Mouse (Mus musculus): ENCODE measurements around the gene Lamtor3. TPM values are rescaled to one million over a fixed set of nuclear protein-coding genes. Genes with fewer than 3 reads are reported as not detected.

Gene Lamtor3
- 107 and 110 TPM in 2 replicates for polyA plus RNA-seq (2021; fragmentation: Nextera tagmentation)
- long read RNA-seq, experiment 1, transcript Lamtor3-201 (7 exons, 1,295 nt) = major isoform, 116 of 140 reads
- long read RNA-seq, experiment 1, partial matches to known transcripts = 15 of 140 reads
- long read RNA-seq, experiment 1, other reads (novel, unspliced or antisense) = 3 of 140 reads
- long read RNA-seq, experiment 2, transcript Lamtor3-201 (7 exons, 1,295 nt) = major isoform, 205 of 277 reads
- long read RNA-seq, experiment 2, partial matches to known transcripts = 62 of 277 reads
- long read RNA-seq, experiment 2, other reads (novel, unspliced or antisense) = 8 of 277 reads

DNA sequence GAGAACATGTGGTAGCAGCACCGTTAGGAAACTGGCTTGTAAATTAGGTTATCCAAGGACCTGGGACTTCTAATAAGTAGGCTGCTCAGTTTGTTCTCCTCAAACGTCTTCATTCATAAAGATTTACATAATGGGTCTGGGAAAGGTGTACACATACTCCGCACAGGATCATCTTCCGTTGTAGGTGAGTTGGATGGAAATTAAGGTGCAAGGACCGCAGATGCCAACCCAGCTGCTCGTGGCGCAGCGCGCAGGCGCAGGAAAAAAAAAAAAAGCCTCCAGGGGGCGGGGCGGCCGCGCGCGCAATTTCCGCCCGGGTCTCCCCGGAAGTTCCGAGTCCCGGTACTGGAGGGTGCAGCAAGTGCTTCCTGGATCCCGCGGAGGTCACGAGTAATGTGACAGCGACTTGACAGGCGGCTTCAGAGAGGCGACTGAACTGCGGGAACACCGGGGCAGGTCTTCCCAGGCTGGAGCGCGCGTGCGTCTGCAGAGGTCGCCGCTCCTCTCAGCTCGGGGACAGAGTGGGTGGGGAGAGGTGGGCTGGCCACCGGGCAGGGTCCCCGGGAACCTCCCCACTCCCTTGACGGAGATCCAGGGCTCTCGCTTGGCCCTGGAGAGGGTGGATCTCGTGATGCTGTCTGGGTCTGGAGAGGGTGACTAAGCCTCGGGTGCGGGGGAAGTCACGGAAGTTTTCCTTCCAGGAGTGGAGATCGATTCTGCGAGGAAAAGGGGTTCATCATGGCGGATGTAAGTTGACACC is at the start of gene Lamtor3:
Gene Lamtor3, plus strand, starts transcription at position 335 of the 760 bp plus-strand sequence.

Other genes with a start within 250 kb of the Lamtor3 start
- not detected in 2 replicates for gene Gm21962, start 247.0 kb upstream of the Lamtor3 start, polyA plus RNA-seq (2021; fragmentation: Nextera tagmentation)
- 697 and 714 TPM in 2 replicates for gene H2afz, start 54.0 kb upstream of the Lamtor3 start, polyA plus RNA-seq (2021; fragmentation: Nextera tagmentation)
- 11.4 and 13.9 TPM in 2 replicates for gene Dnajb14, start 50.8 kb upstream of the Lamtor3 start, polyA plus RNA-seq (2021; fragmentation: Nextera tagmentation)
- 4.1 and 5.3 TPM in 2 replicates for gene Dapp1, start 63.0 kb downstream of the Lamtor3 start, polyA plus RNA-seq (2021; fragmentation: Nextera tagmentation)
- gene 1110002E22Rik, start 146.5 kb downstream of the Lamtor3 start, polyA plus RNA-seq (2021; fragmentation: Nextera tagmentation) = 0.18 and 0.20 TPM in 2 replicates
- gene Gm5105, start 148.9 kb downstream of the Lamtor3 start, polyA plus RNA-seq (2021; fragmentation: Nextera tagmentation) = 0.09 and 0.14 TPM in 2 replicates
- 7.9 and 9.4 TPM in 2 replicates for gene Trmt10a, start 224.9 kb downstream of the Lamtor3 start, polyA plus RNA-seq (2021; fragmentation: Nextera tagmentation)
- 4.2 and 5.4 TPM in 2 replicates for gene Mttp, start 226.5 kb downstream of the Lamtor3 start, polyA plus RNA-seq (2021; fragmentation: Nextera tagmentation)